ENCODE assay signal across 20 mouse cellular contexts in the genomic region with DNA sequence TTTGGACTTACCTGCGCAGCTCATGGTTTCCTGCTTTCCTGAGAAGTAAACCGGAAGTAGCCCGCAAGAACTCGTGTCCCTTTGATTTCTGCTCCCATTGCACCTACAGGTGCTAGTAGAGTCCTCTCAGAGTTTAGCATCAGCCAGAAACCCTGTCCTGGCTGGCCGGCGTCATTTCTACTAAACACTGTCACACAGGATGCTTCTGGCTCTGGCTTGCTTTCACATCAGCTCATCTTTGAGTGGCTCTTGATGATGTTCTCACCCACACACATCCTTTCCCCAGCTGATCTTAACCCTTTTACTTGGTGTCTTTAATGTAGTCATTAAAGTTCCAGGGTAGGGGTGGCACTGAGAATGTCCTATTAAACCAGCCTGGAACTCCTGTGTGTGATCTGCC. TPM values are rescaled to one million over a fixed set of nuclear protein-coding genes. Genes with fewer than 3 reads are reported as not detected.
"Had no signal": no experiment of that assay in that cellular context is flagged by ENCODE, and none has a peak within 500 bp of the region (broad histone marks: within the 10 kb centered on the region; RNA-seq: fewer than 3 reads in every experiment).

No protein-coding gene starts in this region.

- H3K4me1 ChIP-seq: midbrain, embryonic 10.5 days; neural tube, embryonic 12.5 days had no signal

- H3K4me2 ChIP-seq: limb, embryonic 13.5 days; neural tube, embryonic 12.5 days had no signal

- H3K27me3 ChIP-seq: limb, embryonic 13.5 days; neural tube, embryonic 12.5 days had no signal

- H3K36me3 ChIP-seq: neural tube, embryonic 12.5 days had no signal

- ATAC-seq: intestine, embryonic 16.5 days; lung, postnatal 0 days had no signal

- H3K27ac ChIP-seq: kidney, postnatal 0 days; limb, embryonic 13.5 days; liver, embryonic 14.5 days; midbrain, embryonic 10.5 days; neural tube, embryonic 12.5 days had no signal

- H3K9me3 ChIP-seq: limb, embryonic 13.5 days; midbrain, embryonic 10.5 days; neural tube, embryonic 12.5 days had no signal

- H3K4me3 ChIP-seq: limb, embryonic 13.5 days; midbrain, embryonic 10.5 days; myocyte; neural tube, embryonic 12.5 days had no signal

- H3K9ac ChIP-seq: limb, embryonic 13.5 days; liver, embryonic 14.5 days; neural tube, embryonic 12.5 days had no signal

- DNase-seq: kidney, adult 8-10 months; kidney, postnatal 36 days; left cerebral cortex, postnatal 4 days; lung, adult 18-20 months; lung, postnatal 4 days; midbrain, embryonic 14.5 days; retina, postnatal 1 day; right cerebral cortex, postnatal 4 days; thymus, adult 18-20 months; thymus, postnatal 36 days had no signal

RNA-seq across cellular contexts. Expression of a gene that starts 15.5 kb away (rescaled TPM):
- total RNA-seq: liver, adult 2 months; megakaryocyte, adult 5-6 weeks had no signal
- polyA plus RNA-seq: liver, embryonic 14.5 days had no signal
